Mouse (Mus musculus): ENCODE measurements at regions not wholly inside any gene's neighbourhood (a gene's known extent, or its start where the extent isn't known, plus 50 kb on each side); places are given as distances from the start of the nearest gene placed in this dataset.
A peak's percentile ranks its signal among the peaks of the same experiment; 100 is the strongest.

DNA sequence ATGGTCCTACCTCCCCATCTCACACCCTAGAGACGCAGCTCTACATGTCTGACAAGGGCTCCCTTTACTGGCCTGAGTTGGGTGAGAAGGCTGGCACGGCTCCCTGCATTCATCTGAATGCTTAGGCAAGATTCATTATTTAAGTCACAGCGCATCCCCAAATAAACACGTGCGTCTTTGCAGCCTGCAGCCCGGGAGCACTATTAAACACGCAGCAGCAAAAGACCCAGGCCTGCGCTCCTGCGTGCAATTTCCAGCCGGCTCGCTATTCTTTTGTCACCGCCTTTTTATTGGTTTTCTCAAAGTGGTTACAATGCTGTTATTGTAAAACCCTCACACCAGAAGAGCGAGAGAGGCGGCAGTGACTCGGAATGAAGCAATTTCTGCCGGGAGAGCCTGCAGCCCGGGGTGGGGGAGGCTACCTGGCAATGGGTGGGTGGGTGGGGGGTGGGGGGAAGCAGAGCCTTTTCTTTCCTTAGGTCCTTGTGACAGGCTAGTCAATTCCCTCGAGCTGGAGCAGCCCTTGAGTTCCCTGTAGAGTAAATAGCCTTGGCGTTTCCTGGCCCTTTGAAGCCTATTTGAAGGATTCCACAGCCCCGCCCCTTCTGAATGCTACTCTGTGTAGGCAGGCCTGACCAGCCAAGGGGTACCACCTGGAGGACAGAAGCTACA lies 333.3 kb downstream of the Bcor start:
- no peak for DNase-seq (ENCODE audit: low read depth in 1 of 2, low spot score in 2 of 2)

DNA sequence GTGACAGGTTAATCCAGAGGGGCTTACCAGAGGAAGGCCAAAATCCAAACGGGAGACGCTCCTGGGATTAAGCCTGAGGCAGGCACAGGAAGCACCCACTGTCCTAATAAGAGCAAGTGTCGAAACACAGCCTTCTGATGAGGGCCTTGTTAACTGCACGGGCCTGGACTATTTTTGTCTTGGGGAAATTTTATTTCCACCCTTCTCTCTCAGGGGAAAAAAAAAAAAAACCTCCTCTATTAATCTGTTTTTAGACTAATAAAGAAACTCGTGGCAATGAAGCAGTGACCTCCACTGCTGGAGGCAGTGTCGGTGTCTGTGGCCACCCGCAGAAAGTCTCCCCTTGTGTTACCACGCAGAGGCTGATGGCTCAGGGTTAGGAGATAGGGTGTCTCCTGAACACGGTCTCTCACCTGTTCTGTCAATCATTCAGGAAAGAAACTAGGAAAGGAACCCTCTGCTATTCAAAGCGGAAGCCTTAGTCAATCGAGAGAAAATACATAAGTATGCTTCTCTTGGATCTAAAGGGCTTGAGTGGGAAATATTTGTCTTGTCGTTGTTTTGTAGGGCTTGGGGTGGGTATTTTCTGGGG lies 330.6 kb downstream of the Bcor start:
- no peak for DNase-seq (ENCODE audit: low read depth in 1 of 2, low spot score in 2 of 2)

DNA sequence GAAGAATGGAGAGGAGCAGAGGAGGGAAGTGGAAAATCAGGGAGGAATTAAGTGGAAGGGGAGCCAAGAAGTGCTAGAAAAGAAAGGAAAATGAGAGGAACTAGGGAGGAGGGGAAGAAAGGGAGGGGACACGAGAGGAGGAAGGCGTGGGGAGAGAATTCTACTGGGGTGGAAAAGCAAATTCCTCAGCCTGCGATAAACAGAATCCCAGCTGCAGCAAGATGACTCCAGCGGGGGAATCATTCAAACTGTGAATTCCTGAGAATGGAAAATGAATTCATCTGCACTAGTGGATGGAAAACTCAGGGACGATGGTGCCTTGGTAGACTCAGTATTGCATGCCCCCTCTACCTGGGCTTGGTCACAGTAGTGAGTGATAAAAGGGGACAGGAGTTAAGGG lies 322.6 kb downstream of the Bcor start:
- no peak for DNase-seq (ENCODE audit: low read depth in 1 of 2, low spot score in 2 of 2)

DNA sequence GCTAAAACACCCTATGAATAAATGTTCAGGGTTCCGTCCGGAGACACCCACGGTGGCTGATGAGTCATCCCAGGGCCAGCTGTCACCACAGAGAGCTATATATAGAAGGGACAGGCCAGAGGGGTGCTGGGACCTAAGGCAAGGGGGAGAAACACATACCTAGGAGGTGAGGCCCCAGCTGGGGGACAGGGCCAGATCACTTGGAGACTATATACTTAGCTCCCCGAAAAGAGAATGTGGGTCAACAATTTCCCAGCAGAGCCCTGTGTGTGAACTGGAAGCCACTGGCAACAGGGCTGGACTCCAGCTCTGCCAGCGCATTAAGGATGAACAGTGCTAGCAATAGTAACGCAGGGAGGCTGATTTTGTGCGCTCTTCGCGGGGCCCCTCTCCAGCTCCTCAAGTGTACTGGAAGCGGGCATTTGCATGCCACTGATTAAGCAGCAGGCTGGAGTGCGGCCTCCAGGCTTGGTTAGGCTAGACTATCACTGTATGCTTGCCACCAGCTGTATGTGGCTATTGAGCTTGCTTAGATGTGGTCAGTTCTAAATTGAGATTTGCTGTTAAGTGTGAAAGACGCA lies 320.4 kb downstream of the Bcor start:
- no peak for DNase-seq (ENCODE audit: low read depth in 1 of 2, low spot score in 2 of 2)

DNA sequence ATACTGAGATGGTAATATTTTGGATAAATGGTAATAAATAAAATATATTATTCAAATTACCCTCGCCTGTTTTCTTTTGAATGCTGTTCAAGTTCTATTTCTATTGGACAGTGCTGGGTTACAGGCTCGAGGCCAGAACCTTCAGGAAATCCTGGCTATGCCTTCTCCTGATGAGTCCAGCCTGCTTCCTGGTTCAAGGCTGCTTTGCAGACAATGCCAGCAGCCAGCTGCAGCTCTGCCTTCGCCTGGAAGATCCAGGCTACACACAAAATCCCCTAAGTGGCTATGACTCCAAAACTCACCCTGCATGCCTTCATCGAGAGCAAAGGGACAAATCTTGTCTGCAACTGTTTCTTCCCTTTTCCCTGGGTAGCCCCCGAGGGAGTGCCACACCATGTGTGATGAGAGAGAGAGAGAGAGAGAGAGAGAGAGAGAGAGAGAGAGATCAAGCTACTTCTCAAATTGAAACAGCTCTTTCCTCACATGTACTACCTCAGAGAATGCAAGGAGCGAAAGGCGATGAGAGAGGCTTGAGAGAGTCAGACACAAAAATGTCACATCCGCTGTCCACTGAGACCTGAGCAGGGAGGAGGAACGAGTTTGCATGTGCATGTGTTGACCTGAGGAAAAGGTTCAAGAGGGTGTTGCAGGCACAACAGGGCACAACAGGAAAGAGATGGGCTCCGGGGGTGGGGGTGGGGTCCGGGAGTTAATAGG lies 319.7 kb downstream of the Bcor start:
- no peak for DNase-seq (ENCODE audit: low read depth in 1 of 2, low spot score in 2 of 2)

DNA sequence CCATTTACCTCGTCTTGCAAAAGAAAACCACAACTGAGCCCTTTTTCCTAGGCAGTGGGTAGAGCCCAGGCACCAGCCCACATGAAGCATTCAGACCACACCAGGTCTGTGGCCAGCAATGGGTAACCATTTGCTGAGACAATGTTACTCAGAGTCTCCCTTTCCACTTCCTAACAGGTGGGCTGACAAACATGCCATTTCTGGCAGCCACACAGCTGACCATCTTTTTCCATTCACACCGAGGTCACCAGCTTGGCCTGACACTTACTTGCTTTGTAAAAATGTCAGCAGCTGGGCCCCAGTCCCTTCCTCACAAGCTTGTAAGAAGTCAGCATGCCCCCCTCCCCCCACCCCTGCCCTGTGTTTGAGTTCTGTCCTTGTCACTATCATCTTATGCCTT lies 314.6 kb downstream of the Bcor start:
- DNase-seq (ENCODE audit: low read depth in 1 of 2, low spot score in 2 of 2): no peak

DNA sequence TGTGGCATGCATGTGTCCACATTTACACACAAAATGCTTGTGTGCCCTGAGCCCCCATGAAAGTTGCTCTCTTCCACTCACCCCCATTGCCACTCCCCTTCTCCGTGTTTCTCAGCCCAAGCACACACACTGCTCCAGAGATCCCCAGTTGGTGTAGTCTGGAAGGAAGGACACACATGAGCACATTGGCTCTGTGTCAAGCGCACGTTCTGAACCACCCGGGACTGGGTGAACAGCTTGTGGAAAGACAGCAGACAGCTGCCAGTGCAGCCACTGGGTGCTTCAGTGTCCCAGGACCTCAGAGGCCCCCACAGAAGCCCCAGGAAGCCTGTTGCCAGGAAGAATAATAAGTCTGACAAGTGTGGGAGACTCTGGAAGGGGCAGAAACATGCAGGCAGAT lies 304.2 kb downstream of the Bcor start:
- DNase-seq (ENCODE audit: low read depth in 1 of 2, low spot score in 2 of 2): no peak

DNA sequence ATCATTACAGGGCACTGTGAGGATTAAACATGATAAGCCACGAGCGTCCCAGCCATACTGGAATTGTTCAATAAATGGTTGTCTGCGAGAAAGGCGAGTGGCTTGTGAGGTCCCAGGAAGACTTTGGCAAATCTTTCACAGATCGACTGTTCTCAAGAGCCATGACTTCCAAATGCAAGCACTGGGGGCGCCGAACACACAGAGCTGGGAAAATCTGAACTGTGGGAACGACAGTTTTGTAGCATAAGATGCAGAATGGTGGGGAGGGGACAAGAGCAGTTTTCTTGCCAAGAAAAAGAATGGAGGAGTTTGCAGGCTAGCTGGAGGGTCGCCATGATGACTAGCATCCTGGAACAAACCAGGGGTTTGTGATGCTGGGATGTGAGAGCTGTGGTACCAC lies 300.8 kb downstream of the Bcor start:
- no peak for DNase-seq (ENCODE audit: low read depth in 1 of 2, low spot score in 2 of 2)

DNA sequence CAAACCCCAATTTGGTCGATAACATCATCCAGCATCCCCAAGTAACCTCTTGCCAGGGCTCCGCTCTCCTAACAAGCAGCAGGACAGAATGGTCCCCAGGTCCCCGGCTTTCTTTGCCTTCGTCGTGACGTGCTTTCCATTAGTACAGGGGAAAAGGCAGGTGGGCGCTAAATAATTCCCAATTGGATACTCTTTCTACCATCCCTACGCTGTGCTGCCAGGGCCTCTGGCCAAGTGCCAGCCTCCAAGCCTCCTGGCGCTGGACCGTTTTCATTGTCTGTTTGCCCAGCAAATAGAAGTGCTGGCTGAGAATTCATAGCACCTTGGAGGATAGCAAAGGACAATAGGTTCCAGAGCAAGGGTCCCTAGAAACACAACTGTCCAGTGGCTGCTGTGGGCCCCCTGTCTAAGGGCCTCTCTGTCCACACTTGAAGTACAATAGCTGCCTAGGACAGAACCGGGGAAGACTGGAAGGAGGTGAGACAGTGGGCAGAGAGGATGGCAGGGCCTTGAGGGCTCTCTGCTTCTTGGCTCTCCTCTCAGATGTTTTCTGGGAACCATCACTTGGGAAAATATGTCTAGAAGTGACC lies 298.9 kb downstream of the Bcor start:
- no peak for DNase-seq (ENCODE audit: low read depth in 1 of 2, low spot score in 2 of 2)

DNA sequence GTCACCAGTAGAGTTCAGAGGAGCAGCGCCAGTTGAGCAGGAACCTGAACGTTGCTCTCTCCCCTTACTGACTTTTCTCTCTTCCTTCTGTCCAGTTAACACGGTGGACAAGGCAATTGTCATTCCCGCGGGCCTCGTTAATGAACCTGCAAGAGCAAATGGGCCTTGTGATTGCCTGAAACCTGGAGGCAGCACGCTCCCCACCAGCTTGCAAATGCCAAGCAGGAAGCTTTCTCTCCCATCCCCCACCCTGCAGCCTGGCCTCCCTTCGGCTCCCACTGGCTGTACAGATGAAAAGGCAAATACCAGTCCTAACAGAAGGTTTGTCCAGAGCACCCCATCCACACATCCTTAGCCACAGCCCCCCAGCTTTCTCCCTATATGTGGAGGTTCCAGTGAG lies 298.3 kb downstream of the Bcor start:
- DNase-seq (ENCODE audit: low read depth in 1 of 2, low spot score in 2 of 2): no peak

DNA sequence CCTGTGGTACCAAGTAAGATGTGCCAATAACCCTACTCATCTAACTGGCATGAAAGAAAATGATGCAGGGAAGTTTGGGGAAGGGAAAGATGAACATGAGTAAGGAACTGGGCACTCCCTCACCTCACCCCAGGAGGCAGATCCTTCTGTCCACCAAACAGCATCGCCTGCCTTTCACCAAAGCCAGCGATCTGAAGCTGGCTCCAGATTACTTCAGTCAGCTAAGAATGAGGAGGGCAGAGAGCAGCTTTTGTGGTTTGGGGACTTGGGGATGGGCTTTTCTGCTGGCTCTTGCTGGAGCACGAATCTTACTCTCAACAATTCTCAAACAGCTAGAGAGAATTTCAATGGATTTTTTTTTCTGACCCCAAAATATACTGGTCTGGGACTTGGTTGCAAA lies 297.0 kb downstream of the Bcor start:
- DNase-seq (ENCODE audit: low read depth in 1 of 2, low spot score in 2 of 2): no peak

DNA sequence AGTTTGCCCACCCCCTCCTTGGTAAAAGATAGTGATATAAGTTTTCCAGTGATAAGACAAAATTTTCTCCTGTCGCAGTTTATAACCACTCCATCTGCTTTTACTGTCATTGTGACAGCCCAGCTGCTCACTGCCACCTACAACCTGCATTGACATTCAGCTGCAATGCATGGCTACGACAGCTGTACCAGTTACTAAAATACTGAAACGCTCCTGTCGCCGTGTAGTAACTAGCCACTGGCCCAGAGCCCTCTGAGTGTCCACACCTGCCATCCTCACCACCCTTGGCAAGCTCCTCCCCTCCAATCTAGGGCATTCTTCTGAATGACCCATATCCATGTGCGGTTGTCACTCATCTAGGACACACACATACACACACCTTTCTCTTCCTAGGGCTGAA lies 286.2 kb downstream of the Bcor start:
- DNase-seq (ENCODE audit: low read depth in 1 of 2, low spot score in 2 of 2): no peak

DNA sequence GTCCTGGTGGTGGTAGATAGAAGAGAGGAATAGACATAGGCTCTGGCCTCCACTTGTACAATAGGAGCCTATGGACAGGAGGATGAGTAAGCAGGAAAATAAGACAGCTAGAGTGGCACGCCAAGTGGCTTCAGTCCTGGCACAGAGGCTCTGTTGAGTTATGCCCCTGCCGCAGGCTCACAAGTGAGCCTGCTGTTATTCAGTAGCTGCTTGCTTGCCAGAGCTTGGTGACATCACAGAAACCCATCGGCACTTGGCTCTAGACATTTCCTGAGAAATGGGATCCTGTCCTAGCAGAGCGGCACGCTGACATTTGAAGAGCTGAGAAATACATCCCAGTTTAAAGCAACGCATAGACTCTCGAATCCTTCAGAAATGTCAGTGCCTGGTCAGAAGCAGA lies 283.5 kb downstream of the Bcor start:
- no peak for DNase-seq (ENCODE audit: low read depth in 1 of 2, low spot score in 2 of 2)

DNA sequence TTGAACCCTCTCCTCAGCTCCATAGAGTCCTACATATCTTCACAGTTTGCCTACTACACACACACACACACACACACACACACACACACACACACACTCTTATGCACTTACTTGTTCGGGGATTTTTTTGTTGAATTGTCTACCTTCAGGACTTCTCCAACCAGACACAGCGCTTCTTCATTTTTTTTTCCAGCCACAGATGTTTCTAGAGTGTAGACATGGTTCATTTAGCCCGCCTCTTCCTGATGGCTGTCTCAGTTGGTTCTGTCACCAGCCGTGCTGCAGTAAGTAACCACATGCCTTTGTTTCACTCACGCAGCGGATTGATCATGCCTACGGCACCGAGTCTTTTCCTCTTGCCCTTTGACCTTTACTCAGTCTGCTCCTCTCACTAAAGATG lies 282.1 kb downstream of the Bcor start:
- no peak for DNase-seq (ENCODE audit: low read depth in 1 of 2, low spot score in 2 of 2)

DNA sequence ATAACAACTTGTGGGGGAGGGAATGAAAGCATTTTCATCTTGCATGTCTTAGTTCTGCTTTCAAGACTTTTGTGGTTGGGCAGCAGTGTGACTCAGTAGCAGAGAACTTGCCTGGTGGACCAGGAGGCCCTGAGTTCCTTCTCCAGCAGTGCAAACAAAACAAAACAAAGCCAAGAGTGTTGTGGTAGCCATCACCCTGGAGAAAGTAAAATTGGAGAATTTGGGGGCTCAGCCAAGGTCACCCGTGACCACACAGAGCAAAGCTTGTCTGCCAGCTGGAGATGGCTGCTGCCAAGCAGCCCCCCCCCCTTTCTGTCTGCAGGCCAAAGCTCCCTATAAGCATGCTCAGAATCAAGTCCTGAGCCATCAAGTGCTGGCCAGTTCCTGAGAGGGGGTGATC lies 279.2 kb downstream of the Bcor start:
- DNase-seq (ENCODE audit: low read depth in 1 of 2, low spot score in 2 of 2): peak; percentile 3 to 14

DNA sequence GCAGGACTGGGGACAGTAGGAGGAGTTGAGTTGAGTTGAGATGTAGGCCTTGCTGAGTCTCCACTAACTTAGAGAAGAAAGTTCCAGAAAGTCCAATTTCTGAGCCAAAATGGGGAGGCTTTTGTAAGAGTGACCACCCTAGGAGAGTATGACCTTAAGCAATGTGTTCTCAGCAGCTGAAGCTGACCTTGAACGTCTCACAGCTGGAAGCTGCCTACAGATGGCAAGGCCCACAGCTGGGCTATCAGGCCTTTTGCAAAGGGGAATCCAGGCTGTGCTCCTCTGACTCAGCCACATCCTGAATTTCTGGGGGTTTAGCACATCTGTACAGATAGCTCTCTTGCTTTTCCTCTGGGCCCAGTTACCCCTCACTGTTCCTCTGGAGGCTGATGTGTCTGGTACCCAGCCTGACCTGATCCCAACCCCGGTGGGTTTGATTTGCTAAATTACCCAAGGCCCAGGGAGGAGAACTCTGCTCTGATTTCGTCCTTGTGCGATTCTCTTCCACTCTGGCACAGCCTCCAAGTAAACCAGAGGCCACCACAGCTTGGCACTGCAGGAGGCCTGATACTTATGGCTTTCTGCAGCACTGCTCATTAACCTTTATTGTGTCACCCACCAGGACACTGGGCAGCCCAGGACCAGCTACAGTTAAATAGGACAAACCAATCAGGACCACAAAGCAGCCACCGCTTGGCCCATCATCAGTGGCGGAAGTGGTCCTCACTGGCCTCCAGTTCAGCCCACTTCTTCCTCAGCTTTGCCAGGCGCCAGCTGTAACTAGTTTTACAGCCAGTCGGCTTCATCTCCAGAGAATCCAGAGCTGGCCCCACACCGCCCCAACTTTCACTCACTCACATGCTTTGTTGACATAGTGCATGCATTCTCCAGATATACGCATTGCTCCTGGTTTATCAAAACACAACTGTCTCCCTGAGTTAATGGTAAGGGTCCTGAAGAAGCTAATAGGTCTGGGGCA lies 276.1 kb downstream of the Bcor start:
- DNase-seq (ENCODE audit: low read depth in 1 of 2, low spot score in 2 of 2): no peak

DNA sequence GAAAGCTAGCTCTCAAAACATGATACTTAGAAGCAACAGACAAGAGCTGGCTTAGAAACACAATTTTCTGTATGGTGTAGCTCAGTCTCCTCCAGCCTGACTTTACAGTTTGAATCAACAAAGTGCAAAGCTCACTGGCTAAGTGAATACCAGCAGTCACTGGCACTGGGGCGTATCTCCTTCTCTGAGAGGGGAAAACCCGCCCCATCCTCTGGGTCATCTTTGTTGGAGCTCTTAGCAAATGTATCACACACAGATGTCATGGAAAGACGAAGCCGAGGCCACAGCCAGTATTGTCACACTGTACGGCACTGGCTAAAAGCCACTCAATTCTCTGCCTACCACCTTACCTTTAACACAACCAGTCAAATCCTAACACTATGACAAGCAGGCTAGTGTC lies 267.8 kb downstream of the Bcor start:
- no peak for DNase-seq (ENCODE audit: low read depth in 1 of 2, low spot score in 2 of 2)

DNA sequence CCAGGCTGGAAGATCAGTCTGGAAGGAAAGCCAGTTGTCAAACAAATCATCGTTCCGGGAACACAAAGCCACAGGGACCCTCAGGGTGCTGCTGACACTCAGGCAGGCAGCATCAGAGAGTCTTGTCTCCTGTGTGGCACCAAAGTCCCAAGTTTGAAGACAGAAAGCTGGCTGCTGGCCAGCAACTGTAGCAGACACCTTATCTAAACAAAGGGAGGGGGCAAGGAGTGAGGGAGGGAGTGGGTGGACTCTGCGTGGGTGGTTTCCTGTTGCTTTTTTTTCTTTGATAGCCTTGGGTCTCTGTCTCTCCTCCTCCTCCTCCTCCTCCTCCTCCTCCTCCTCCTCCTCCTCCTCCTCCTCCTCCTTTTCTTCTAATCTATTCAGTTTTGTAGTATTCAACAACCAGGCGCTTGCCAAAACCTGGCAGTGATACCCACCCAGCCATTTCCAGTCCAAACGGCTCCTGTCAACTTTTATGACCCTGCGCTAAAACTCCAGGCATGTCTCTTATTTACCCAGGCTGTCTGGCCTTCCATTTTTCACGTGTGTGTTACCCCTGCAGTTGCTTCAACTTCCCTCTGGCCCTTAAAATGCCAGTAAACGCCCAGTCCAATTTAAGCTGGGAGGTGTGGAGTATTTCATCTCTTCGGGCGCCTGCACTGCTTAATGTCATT lies 266.4 kb downstream of the Bcor start:
- no peak for DNase-seq (ENCODE audit: low read depth in 1 of 2, low spot score in 2 of 2)

DNA sequence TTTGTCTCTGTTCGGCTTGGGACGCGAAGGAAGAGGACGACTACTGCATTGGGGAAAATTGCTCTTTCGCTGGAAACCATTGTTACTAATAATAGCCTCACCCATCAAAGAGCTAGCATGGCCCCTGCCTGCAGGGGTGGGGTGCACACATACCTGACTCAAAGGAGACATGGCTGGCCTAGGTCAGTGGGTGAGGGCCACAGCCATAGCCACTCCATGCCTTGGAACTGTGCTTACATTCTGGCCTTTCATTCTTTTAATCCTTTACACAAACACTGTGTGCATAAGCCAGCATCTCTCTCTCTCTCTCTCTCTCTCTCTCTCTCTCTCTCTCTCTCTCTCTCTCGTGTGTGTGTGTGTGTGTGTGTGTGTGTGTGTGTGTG lies 265.9 kb downstream of the Bcor start:
- no peak for DNase-seq (ENCODE audit: low read depth in 1 of 2, low spot score in 2 of 2)

DNA sequence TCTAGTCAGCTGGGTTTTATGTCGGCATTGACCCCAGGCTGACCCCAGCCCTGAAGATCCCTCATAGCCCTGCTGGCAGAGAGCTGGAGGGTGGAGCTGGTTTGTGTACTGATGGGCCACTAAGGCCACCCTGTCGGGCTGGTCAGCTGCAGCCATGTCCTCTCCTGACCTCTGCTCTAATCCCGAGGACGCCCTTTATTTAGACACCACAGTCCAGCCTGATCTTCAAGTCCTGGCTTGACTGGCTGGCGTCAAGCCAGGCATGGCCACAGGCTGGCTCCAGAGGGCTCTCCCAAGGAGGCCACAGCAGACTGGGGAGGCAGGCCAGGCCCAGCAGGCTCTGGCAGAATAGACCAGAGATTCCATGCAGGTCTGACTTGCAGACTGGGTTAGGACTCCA lies 264.8 kb downstream of the Bcor start:
- DNase-seq (ENCODE audit: low read depth in 1 of 2, low spot score in 2 of 2): no peak

All from monocyte, adult 2 months (primary cell).